Mouse (Mus musculus): ENCODE measurements at regions not wholly inside any gene's neighbourhood (a gene's known extent, or its start where the extent isn't known, plus 50 kb on each side); places are given as distances from the start of the nearest gene placed in this dataset.

DNA sequence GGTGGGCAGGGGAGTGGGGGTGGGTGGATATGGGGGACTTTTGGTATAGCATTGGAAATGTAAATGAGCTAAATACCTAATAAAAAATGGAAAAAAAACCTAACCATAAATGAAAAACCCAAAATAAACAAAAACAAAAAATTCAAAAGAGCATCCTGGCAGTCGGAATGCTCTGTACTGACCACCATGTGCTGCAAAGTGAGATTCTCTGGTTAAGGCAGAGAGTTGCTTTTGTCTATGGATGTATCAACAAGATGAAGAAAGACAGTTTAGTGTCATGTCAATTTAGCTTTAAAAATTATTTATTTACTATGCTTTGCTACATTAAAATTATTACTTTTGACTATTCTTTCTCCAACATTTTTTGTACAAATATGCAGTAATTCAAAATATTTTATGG is 88.5 kb downstream of the E330014E10Rik start:
- DNase-seq = no peak

DNA sequence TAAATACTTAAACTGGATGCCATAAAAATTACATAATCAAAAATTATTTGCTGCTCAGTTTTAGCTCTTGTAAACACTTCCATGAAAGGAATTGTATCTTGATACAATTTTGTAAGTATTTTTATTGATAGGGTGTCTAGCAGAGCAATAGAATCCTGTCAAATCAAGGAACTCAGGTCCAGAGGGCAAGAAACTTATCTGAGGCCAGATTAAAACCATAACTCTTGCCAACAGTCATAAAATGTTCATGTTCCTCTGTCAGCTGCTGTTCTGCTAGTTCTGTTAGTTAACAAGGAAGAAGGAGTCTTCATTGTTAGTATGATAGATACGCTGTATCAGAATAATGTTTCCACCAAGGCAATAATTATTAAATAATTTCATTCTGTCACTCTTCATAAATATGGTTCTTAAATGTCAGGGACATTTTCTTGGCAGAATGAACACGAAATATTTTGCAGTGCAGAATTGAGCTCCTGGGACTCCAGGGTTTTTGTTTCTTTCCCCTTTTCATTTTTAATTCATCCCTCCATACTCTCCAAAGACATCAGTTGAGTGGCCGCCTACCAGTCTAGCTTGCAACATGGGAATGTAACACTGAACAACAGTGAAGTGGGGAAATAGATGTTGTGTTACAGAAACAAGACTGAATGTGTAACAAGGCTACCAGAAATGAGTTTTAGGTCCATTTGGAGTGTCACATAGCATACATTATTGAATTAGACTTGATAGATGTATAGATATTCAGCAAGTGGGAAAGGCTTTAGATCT is 89.1 kb downstream of the E330014E10Rik start:
- DNase-seq = no peak

DNA sequence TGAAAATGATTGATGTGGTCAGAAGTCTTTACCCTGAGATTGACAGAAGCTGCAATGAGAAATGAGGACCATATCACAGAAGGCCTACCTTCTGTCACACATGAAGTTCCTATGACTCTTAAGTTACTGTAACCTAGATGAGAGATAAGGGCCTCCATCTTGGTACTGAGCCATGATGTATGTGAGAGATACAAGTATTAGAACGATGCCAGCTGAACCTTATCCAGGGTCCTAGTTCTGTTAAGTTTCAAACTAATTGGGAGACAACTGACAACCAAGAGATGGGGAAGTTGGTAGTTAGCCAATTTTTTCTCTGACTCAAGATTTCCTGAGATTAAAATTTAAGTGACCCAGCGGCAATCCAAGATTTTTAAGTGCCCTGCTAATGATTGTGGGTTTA is 89.7 kb downstream of the E330014E10Rik start:
- no peak for DNase-seq

DNA sequence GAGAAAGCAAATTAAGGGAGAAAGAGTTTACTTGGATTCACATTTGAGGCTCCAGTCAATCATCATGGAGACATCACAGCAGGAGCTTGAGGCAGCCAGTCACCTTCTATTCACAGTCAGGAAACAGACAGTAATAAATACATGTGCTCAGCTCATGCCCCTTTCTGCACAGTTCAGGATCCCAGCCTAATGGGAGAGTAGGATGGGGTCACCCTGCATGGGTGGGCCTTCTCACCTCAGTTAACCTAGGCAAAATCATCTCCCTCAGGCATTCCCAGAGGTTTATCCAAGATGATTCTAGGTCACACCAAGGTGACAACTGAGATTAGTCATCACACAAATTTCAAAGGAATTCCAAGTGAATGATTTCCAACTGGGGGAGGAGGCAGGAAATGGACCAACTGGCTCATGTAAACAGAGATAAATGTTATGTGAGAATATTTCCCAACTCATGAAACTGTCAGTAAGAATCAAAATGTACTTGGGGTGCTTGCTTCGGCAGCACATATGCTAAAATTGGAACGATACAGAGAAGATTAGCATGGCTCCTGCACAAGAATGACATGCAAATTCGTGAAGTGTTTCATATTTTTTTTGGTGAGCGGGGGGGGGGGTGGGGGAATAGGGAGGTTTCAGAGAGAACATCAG is 89.8 kb upstream of the Cxcl13 start:
- DNase-seq = peak; percentile 33

DNA sequence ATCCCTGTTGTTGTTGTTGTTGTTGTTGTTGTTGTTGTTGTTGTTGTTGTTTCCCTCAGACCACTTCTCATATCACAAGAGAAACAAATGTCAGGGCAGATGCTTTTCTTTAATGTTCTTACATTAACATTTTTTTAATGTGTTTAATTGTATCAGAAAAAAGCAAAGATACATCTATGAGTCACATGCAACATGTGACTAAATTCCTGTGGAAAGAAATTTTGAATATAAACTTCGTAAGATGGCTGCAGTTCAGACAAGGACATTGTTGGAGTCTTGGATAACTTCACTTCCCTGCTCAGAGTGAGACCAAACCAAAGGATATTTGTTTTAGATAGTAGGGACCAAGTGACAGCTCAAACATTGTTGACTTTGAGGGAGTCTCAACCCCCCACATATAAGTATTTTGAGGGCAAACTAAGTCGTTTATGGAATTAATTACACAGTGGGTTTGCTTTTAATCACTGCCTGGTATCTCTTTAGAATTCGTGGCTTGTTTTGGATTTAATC is 86.4 kb upstream of the Cxcl13 start:
- no peak for DNase-seq

DNA sequence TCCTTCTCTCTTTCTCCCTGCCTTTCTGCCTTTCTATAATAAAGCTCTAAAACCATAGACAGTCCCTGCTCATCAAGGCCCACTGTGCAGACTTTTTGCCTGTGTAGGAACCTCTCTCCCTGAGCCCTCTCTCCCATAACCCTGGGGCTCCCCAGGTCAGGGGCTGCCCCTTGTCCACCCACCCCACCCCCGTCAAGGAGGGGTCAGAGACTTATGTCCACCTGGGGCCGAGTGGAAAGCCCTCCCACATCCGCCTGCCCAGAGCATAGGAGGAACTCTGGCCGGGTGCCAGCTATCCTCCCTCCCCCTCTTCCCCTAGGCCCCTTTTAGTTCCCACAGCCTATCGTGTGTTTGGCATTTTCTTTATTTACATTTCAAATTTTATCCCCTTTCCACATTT is 81.8 kb upstream of the Cxcl13 start:
- DNase-seq = no peak

DNA sequence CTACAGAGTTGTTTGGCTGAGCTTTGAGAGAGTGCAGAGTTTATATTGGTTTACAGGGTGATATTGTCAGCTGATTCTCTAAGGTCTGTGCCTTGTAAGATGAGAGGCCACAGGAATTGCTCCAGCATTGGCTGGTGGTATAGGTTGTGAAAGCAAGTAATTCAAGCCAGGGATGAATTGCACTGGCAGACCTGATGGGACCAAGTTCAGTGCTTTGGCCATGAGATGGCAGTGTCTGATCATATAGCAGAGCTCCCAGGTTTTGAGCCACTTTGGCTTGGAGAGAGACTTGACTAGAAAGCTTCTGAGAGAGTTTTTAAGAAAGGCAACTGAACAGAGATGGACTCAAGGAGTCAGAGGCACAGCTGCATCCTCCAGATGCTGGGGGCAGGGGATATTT is 75.8 kb upstream of the Cxcl13 start:
- DNase-seq = peak; percentile 51

All from adrenal gland, adult 2 months (tissue).